Mouse (Mus musculus) embryonic facial prominence, embryonic 12.5 days (tissue): Measurements from ENCODE around the gene Tnk1. TPM values are rescaled to one million over a fixed set of nuclear protein-coding genes. Genes with fewer than 3 reads are reported as not detected.
"Not testable (repeated sequence)": the region's sequence is repeated elsewhere in the genome, so short reads cannot be mapped to it uniquely, and the experiment has no call there.

Source experiments
- ATAC-seq: fragments of 200-750 bp; cut with Nextera tagmentation; 2 replicates; pipeline ENCODE4 v1.8.0; 2017; ENCODE audit not compliant: insufficient number of reproducible peaks, insufficient read depth, low FRiP score, low TSS enrichment
- H3K27ac ChIP-seq: fragments of 300-500 bp; sonication (generic); 2 replicates; pipeline ENCODE4 v1.5.1; 2016; ENCODE audit warnings: mild to moderate bottlenecking
- H3K27me3 ChIP-seq: fragments of 300-500 bp; sonication (generic); 2 replicates; pipeline ENCODE4 v1.6.1; 2016; ENCODE audit warnings: mild to moderate bottlenecking, moderate library complexity
- H3K36me3 ChIP-seq: fragments of 300-500 bp; sonication (generic); 2 replicates; pipeline ENCODE4 v1.6.1; 2016; ENCODE audit warnings: mild to moderate bottlenecking
- H3K4me1 ChIP-seq: fragments of 300-500 bp; sonication (generic); 2 replicates; pipeline ENCODE4 v1.6.1; 2016
- H3K4me2 ChIP-seq: fragments of 300-500 bp; sonication (generic); replicated peaks from 2 replicates; pipeline ENCODE4 v1.6.1; 2016; ENCODE audit warnings: mild to moderate bottlenecking, moderate library complexity
- H3K4me3 ChIP-seq: fragments of 300-500 bp; sonication (generic); 2 replicates; pipeline ENCODE4 v1.5.1; 2016; ENCODE audit warnings: mild to moderate bottlenecking
- H3K9ac ChIP-seq: fragments of 300-500 bp; sonication (generic); 2 replicates; pipeline ENCODE4 v1.6.1; 2016; ENCODE audit warnings: mild to moderate bottlenecking, moderate library complexity
- H3K9me3 ChIP-seq: fragments of 300-500 bp; sonication (generic); 2 replicates; pipeline ENCODE4 v1.6.1; 2016; ENCODE audit warnings: mild to moderate bottlenecking, moderate library complexity
- WGBS: fragments of 180-500 bp; shearing (Covaris S2); methylation state at CpG from one replicate; pipeline ENCODE4 v1.1.7; 2016; 5-methylcytosine and 5-hydroxymethylcytosine counted together
- polyA plus RNA-seq: library from polyadenylated mRNA; unstranded; fragments of >200 nt; fragmentation: Nextera tagmentation; extraction: Ambion mirVana; gene quantifications from 2 replicates; pipeline ENCODE4 v1.2.1, GENCODE M21; 2016

Gene Tnk1
- polyA plus RNA-seq, 1 experiment from 2014 or later = 2.5 TPM

DNA sequence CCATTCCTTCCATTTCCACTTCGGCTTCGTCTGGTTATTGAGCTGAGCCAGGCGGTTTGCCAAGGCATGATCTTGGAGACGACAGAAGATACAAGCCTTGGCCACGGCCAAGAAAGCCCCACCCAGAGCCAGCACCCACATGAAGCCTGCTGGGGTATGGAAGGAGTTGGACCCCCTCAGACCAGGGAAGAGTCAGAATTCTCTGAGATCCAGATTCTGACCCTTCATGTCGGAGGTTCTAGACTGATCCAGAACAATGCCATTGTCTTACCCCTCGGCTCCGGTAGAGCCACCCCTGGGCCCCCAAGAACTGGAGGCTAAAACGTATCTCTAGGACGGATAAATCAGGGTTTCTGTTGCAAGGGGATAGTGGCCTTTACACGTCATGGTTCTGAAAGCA is 19.3 kb upstream of the Tnk1 start, which contains the start of gene Tmem95:
Tmem95 (minus strand) TSS at position 141 of the 400 bp plus-strand sequence.
- no peak for ATAC-seq
- Histone ChIP-seq H3K4me3 (0 out of 2 replicates have a peak within 1 kb of the TSS, but pooled peaks have one; percentile 10), H3K4me1 (peaks cover 34% of the 10 kb centered on the region), H3K36me3 (no peaks in the 10 kb centered on the region), H3K27ac (peak within 1 kb of the TSS; percentile 70), H3K4me2 (peak within 1 kb of the TSS; percentile 35), H3K9ac (no peak within 1 kb of the TSS), H3K27me3 (no peaks in the 10 kb centered on the region), H3K9me3 (no peaks in the 10 kb centered on the region)
- 89% methylated on average over 11 of the region's 11 CpGs for WGBS

- no peaks in the 10 kb centered on the region for H3K27me3 ChIP-seq
- peaks cover 34% of the 10 kb centered on the region for H3K4me1 ChIP-seq
- WGBS = 3% methylated on average over 12 of the region's 12 CpGs
- H3K27ac ChIP-seq = peak overlapping the region; percentile 70
- H3K4me3 ChIP-seq = 0 out of 2 replicates have a peak overlapping the region, but pooled peaks have one; percentile 10
- no peaks in the 10 kb centered on the region for H3K9me3 ChIP-seq
- peak overlapping the region; percentile 35 for H3K4me2 ChIP-seq
- ATAC-seq = no peak
- no peaks in the 10 kb centered on the region for H3K36me3 ChIP-seq
- H3K9ac ChIP-seq = no peak overlapping the region
These were observed 18.3 kb upstream of the Tnk1 start for GRCm38 (mm10) chr11:69876867-69877266.

DNA sequence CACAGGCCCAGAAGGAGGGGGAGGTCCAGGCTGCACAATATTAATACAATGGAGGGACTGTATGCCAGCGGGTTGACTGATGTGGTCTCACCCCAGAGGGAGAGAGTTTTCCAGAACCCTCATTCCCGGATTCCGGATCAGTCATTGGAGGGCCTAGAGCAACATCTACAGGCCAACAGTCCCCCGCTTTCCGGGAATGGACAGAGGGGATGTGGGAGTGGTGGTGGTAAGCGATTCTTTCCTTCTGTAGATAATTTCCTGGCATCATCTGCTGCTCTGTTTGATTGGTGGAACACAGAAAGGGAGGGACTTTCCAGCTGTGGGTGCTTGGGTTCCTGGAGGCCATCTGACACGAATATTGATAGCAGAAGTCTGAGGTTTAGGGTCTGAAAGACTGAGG is 17.7 kb upstream of the Tnk1 start:
- H3K27ac ChIP-seq = peak overlapping the region; percentile 70
- ATAC-seq = no peak
- H3K4me2 ChIP-seq = no peak overlapping the region; the same call in 1 of the 2 replicates
- no peak overlapping the region for H3K9ac ChIP-seq
- H3K4me3 ChIP-seq = no peak overlapping the region
- peaks cover 34% of the 10 kb centered on the region for H3K4me1 ChIP-seq
- 44% methylated on average over 7 of the region's 7 CpGs for WGBS
- H3K27me3 ChIP-seq = no peaks in the 10 kb centered on the region
- H3K36me3 ChIP-seq = no peaks in the 10 kb centered on the region
- H3K9me3 ChIP-seq = no peaks in the 10 kb centered on the region

DNA sequence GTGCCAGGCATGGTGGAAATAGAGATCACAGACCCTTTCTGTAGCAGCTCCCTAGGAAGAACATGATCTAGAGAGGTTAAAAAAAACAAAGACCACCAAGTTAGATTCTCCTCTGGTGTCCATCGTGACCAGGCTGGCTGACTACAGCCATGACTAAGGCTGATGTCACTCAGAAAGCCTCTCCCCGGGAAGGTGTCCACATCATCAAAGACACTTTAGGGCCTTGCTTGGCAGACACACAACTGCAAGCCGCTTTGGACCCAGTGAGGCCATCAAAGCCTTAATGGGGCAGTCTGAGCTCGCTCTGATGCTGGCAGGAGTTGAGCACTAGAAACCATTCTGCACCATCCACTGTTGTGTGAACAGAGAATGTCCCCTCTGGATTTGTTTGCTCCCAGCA is 13.9 kb upstream of the Tnk1 start:
- Histone ChIP-seq H3K27me3 (no peaks in the 10 kb centered on the region), H3K36me3 (no peaks in the 10 kb centered on the region), H3K4me3 (no peak overlapping the region), H3K27ac (no peak overlapping the region), H3K9me3 (no peaks in the 10 kb centered on the region), H3K9ac (no peak overlapping the region), H3K4me1 (peaks cover 20% of the 10 kb centered on the region), H3K4me2 (no peak overlapping the region)
- ATAC-seq = no peak
- WGBS = 89% methylated on average over 4 of the region's 4 CpGs

GRCm38 (mm10) chr11:69871822-69872221 is 13.3 kb upstream of the Tnk1 start:
- WGBS = 86% methylated on average over 7 of the region's 7 CpGs
- no peaks in the 10 kb centered on the region for H3K36me3 ChIP-seq
- no peaks in the 10 kb centered on the region for H3K9me3 ChIP-seq
- H3K27ac ChIP-seq = no peak overlapping the region
- no peak for ATAC-seq
- H3K4me1 ChIP-seq = peaks cover 13% of the 10 kb centered on the region
- H3K9ac ChIP-seq = no peak overlapping the region
- no peak overlapping the region for H3K4me2 ChIP-seq
- no peaks in the 10 kb centered on the region for H3K27me3 ChIP-seq
- H3K4me3 ChIP-seq = no peak overlapping the region

DNA sequence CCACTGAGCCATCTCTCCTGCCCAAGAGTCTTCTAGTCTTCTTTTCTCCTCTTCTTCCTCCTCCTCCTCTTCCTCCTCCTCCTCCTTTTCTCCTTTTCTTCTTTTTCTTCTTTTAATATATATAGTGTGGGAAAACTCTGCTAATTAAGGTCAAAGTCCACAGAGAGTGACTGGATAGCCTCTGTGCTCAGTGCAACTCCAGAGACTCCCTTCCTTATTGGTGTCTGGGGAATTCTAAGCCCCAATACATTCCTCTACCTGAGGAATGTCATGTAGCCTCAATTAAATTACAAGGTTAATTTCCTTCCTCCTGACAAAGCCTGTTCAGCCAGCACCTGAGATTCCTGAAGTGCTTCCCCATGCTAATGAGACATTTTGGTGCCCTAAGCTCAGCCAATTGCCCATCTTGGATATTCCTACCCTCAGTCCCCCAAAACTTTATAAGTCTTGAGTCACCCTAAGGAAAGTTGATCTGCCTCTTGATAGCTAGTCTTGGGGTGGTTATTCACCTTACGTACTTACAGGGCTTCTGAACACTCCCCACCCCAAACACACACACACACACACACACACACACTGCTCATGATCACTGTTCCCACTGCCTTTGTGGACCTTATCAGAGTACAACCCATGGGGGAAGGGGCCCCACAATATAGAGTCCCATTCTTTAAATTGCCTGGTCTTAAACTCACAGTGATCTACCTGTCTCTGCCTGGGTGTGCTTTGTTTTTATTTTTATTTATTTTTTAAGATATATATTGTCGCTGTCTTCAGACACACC is 11.9 kb upstream of the Tnk1 start:
- no peak overlapping the region for H3K27ac ChIP-seq
- no peaks in the 10 kb centered on the region; the same call in 1 of the 2 replicates for H3K4me1 ChIP-seq
- no peak overlapping the region for H3K9ac ChIP-seq
- H3K4me2 ChIP-seq = no peak overlapping the region
- no peaks in the 10 kb centered on the region for H3K27me3 ChIP-seq
- H3K4me3 ChIP-seq = no peak overlapping the region
- WGBS = 90% methylated on average over 2 of the region's 2 CpGs
- H3K36me3 ChIP-seq = no peaks in the 10 kb centered on the region
- no peak for ATAC-seq
- H3K9me3 ChIP-seq = no peaks in the 10 kb centered on the region

- no peak for ATAC-seq
- Histone ChIP-seq H3K4me2 (no peak overlapping the region), H3K4me3 (no peak overlapping the region), H3K9me3 (no peaks in the 10 kb centered on the region), H3K4me1 (no peaks in the 10 kb centered on the region), H3K27ac (no peak overlapping the region), H3K9ac (no peak overlapping the region), H3K36me3 (no peaks in the 10 kb centered on the region), H3K27me3 (no peaks in the 10 kb centered on the region)
- WGBS = 76% methylated on average over 9 of the region's 9 CpGs
These were observed 8.8 kb upstream of the Tnk1 start for GRCm38 (mm10) chr11:69867335-69867734.

- Histone ChIP-seq H3K27ac (no peak overlapping the region), H3K4me2 (no peak overlapping the region), H3K4me1 (no peaks in the 10 kb centered on the region), H3K27me3 (no peaks in the 10 kb centered on the region), H3K36me3 (no peaks in the 10 kb centered on the region), H3K4me3 (no peak overlapping the region), H3K9ac (no peak overlapping the region), H3K9me3 (no peaks in the 10 kb centered on the region)
- WGBS = 84% methylated on average over 9 of the region's 9 CpGs
- ATAC-seq = no peak
These were observed 7.0 kb upstream of the Tnk1 start for GRCm38 (mm10) chr11:69865561-69865960.

- peaks cover under 1% of the 10 kb centered on the region for H3K27me3 ChIP-seq
These were observed 5.8 kb upstream of the Tnk1 start for GRCm38 (mm10) chr11:69864138-69864860.

DNA sequence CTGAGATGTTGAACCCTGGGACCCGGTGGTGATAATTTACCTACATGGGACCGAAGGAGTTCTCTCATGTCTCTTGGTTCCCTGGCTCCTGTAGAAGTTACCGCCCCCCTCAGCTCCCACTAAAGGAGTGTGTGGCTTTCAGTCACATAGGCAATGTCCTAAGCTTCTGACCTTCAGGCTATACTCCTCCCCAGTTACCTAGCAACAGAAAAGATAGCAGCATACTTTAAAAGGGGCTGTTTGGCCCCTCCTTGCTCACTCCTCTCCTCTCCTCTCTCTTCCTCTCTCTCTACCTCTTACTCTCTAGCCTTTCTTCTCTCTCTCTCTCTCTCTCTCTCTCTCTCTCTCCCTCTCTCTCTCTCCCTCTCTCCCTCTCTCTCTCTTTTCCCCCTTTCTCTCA is 5.2 kb upstream of the Tnk1 start:
- 82% methylated on average over 3 of the region's 3 CpGs for WGBS
- H3K4me1 ChIP-seq, H3K4me3 ChIP-seq, H3K4me2 ChIP-seq, H3K27ac ChIP-seq, H3K36me3 ChIP-seq, H3K9ac ChIP-seq, H3K9me3 ChIP-seq, H3K27me3 ChIP-seq, ATAC-seq: not testable (repeated sequence)

More at GRCm38 (mm10) chr11:69864138-69864860, 5.8 kb upstream of the Tnk1 start:
- no peaks in the 10 kb centered on the region for H3K4me1 ChIP-seq
- no peak overlapping the region for H3K9ac ChIP-seq
- no peak for ATAC-seq
- no peak overlapping the region for H3K27ac ChIP-seq
- no peaks in the 10 kb centered on the region for H3K36me3 ChIP-seq
- no peaks in the 10 kb centered on the region for H3K9me3 ChIP-seq
- no peak overlapping the region for H3K4me3 ChIP-seq
- WGBS = 58% methylated on average over 8 of the region's 8 CpGs
- no peak overlapping the region for H3K4me2 ChIP-seq

DNA sequence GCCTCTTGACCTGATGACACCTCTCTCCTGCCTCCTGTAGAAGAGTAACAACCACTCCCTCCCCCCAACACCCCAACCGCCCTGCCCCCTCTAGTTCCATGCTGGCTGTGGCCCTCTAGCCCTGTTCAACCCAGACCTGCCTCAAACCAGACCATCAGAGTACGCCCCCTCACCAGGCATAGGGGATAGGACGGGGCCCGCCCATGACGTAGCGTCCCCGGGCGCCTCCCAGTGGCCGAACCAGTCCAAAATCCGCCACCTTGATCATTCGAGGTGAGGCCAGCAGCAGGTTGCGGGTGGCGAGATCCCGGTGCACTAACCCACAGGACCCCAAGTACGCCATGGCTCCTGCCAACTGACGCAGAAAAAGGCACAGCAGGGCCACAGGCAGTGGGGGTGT is 3.2 kb downstream of the Tnk1 start:
- no peak for ATAC-seq
- 15% methylated on average over 16 of the region's 16 CpGs for WGBS
- no peak overlapping the region for H3K4me3 ChIP-seq

DNA sequence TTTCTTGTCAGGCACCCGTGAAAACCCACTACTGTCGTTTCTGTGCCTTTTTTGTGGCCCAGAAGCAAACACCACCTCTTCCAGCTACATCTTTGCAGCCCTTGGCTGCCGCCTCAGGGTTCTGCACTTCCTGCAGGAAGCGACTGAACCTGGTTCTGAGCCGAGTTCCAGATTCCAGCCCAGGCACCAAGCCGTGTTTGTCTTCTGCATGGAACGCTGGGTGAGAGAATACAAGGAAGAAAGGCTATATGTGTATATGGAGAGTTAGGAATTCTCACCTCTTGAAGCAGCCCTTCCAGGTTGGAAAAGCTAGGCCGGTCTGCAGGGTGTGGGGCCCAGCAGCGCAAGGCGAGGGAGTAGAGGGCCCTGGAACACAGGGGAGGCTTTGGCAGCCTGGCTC is 3.9 kb downstream of the Tnk1 start:
- ATAC-seq = no peak
- H3K9me3 ChIP-seq = no peaks in the 10 kb centered on the region
- H3K27ac ChIP-seq = peak overlapping the region; percentile 26; the same call in 1 of the 2 replicates
- H3K9ac ChIP-seq = no peak overlapping the region
- H3K4me2 ChIP-seq = no peak overlapping the region
- H3K4me3 ChIP-seq = no peak overlapping the region
- H3K27me3 ChIP-seq = peaks cover 20% of the 10 kb centered on the region
- H3K4me1 ChIP-seq = peaks cover 5% of the 10 kb centered on the region
- WGBS = 88% methylated on average over 10 of the region's 10 CpGs
- H3K36me3 ChIP-seq = peaks cover 28% of the 10 kb centered on the region

More for the DNA sequence above, 3.2 kb downstream of the Tnk1 start:
- H3K9ac ChIP-seq = no peak overlapping the region
- H3K36me3 ChIP-seq = peaks cover 21% of the 10 kb centered on the region
- peaks cover 5% of the 10 kb centered on the region for H3K4me1 ChIP-seq
- no peaks in the 10 kb centered on the region for H3K9me3 ChIP-seq
- H3K27me3 ChIP-seq = peaks cover 20% of the 10 kb centered on the region
- H3K27ac ChIP-seq = no peak overlapping the region
- peak overlapping the region; percentile 22 for H3K4me2 ChIP-seq
